Mouse (Mus musculus) ES-Bruce4 (cell line): Measurements from ENCODE around the gene Scp2.

ENCODE experiments used
- CTCF ChIP-seq: IDR thresholded peaks from one replicate; pipeline ENCODE4 v1.8.1; 2011; ENCODE audit warnings: low read depth, low read length
- EP300 ChIP-seq: IDR thresholded peaks from 2 replicates; pipeline ENCODE4 v1.6.1; 2011; ENCODE audit warnings: low read depth, low read length; ENCODE audit not compliant: insufficient read depth
- POLR2A ChIP-seq: IDR thresholded peaks from one replicate; pipeline ENCODE4 v1.8.1; 2011; ENCODE audit warnings: low read length; ENCODE audit not compliant: insufficient read depth

DNA sequence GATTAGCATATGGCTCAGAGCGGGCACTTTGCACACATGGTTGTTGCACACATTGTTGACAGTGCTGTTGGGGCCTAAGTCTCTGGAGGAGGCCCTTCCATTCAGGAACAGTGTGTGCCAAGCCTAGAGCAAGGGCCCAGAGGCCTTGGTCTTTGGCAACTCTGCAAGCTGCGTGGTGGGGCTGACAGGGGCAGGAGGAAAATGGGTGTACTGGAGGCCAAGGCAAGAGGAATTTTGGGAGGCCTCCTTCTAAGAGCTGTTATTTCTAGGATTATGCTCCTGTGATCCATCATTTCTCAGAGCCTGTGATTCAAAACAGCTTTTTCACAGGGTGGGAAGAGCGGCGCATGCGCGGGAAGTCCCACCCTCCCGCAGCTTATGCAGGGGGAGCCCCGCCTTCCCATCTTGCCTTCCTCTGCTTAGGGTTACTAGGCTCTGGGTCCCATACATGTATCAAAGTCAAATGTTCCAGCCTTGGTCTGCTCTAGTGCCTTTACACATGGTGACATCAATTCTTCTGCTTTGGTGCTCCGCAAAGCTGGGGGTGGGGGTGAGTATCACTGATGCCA is 148.3 kb downstream of the Scp2 start:
- TF ChIP-seq POLR2A (no peak), CTCF (no peak), EP300 (no peak)
